Mouse (Mus musculus): ENCODE data around the gene Birc5.

- no peak for TF ChIP-seq POLR2A (IDR thresholded peaks at IDR 0.05; ENCODE audit: borderline replicate concordance, extremely low read depth, low read depth, low read length)
- no peak for TF ChIP-seq CTCF (IDR thresholded peaks at IDR 0.05; ENCODE audit: insufficient read depth, low read length)
Measured at GRCm38 (mm10) chr11:117828888-117829604, 20.0 kb upstream of the Birc5 start.
